Comparison of ENCODE assay signal across 21 mouse cellular contexts in genomic region chr17:5198252-5198651, GRCm38 (mm10).
A peak's percentile ranks its signal among the peaks of the same experiment; 100 is the strongest.
DNase-seq lines count a peak whose midpoint lies in the region; ATAC-seq and TF ChIP-seq lines count a peak whose summit lies in the region.
"Had no signal": no experiment of that assay in that cellular context is flagged by ENCODE, and none has a peak within 500 bp of the region (broad histone marks: within the 10 kb centered on the region; RNA-seq: fewer than 3 reads in every experiment).

No protein-coding gene starts in this region.

- no peak for ATAC-seq in heart, embryonic 16.5 days (replicated peaks; ENCODE audit: extremely low read depth, insufficient read depth, low FRiP score)
- ATAC-seq in intestine, embryonic 16.5 days = peak; percentile 43; the same call in 1 of the 2 replicates
- no peak for ATAC-seq in stomach, embryonic 14.5 days (ENCODE audit: insufficient number of reproducible peaks, insufficient read depth, low FRiP score, low read depth)
- ATAC-seq: forebrain, postnatal 0 days had no signal

- no peaks in the 10 kb centered on the region for H3K9me3 ChIP-seq in heart, embryonic 16.5 days (replicated peaks; ENCODE audit: control insufficient read depth, low read length)
- H3K9me3 ChIP-seq in intestine, embryonic 16.5 days (ENCODE audit: control insufficient read depth, low read length) = no peaks in the 10 kb centered on the region
- H3K9me3 ChIP-seq in stomach, embryonic 14.5 days (ENCODE audit: control insufficient read depth, low read depth, low read length) = no peaks in the 10 kb centered on the region
- H3K9me3 ChIP-seq: embryonic facial prominence, embryonic 10.5 days; neural tube, embryonic 15.5 days had no signal

- peak overlapping the region; percentile 14; the same call in 1 of the 2 replicates for H3K27ac ChIP-seq in heart, embryonic 16.5 days (ENCODE audit: low read length)
- no peak overlapping the region for H3K27ac ChIP-seq in liver, adult 2 months (replicated peaks; ENCODE audit: insufficient read depth, low read depth, low read length)
- H3K27ac ChIP-seq in intestine, embryonic 16.5 days (ENCODE audit: low read length) = peak overlapping the region; percentile 9; the same call in 1 of the 2 replicates
- peak overlapping the region; percentile 73 for H3K27ac ChIP-seq in stomach, embryonic 14.5 days (ENCODE audit: low read length)
- H3K27ac ChIP-seq: embryonic facial prominence, embryonic 10.5 days; heart, adult 2 months; kidney, postnatal 0 days; left cerebral cortex, adult 2 months; macrophage; neural tube, embryonic 15.5 days had no signal

- peaks cover 8% of the 10 kb centered on the region; the same call in 1 of the 2 replicates for H3K79me2 ChIP-seq in liver, adult 2 months (ENCODE audit: control insufficient read depth, insufficient read depth, low read length)

- H3K4me1 ChIP-seq in heart, embryonic 16.5 days (ENCODE audit: control insufficient read depth, insufficient read depth, low read length) = peaks cover 33% of the 10 kb centered on the region
- peaks cover 4% of the 10 kb centered on the region; the same call in 1 of the 2 replicates for H3K4me1 ChIP-seq in liver, adult 2 months (ENCODE audit: control insufficient read depth, insufficient read depth, low read length)
- H3K4me1 ChIP-seq in intestine, embryonic 16.5 days (ENCODE audit: control insufficient read depth, insufficient read depth, low read length) = peaks cover 32% of the 10 kb centered on the region
- peaks cover 24% of the 10 kb centered on the region for H3K4me1 ChIP-seq in stomach, embryonic 14.5 days (ENCODE audit: control insufficient read depth, insufficient read depth, low read length)

- no peak overlapping the region for H3K9ac ChIP-seq in heart, embryonic 16.5 days (ENCODE audit: low read length)
- no peak overlapping the region for H3K9ac ChIP-seq in liver, adult 2 months (ENCODE audit: low read depth, low read length)
- no peak overlapping the region for H3K9ac ChIP-seq in intestine, embryonic 16.5 days (ENCODE audit: low read depth, low read length)
- no peak overlapping the region for H3K9ac ChIP-seq in stomach, embryonic 14.5 days (replicated peaks; ENCODE audit: low read depth, low read length)
- H3K9ac ChIP-seq: forebrain, postnatal 0 days; neural tube, embryonic 15.5 days had no signal

- H3K4me3 ChIP-seq in heart, embryonic 16.5 days (ENCODE audit: low read length) = no peak overlapping the region
- no peak overlapping the region for H3K4me3 ChIP-seq in liver, adult 2 months (ENCODE audit: insufficient read depth, low read depth, low read length)
- no peak overlapping the region for H3K4me3 ChIP-seq in intestine, embryonic 16.5 days (ENCODE audit: low read length)
- H3K4me3 ChIP-seq in stomach, embryonic 14.5 days (ENCODE audit: low read depth, low read length) = no peak overlapping the region
- H3K4me3 ChIP-seq: embryonic facial prominence, embryonic 10.5 days; heart, adult 2 months; left cerebral cortex, adult 2 months; neural tube, embryonic 15.5 days had no signal

- TF ChIP-seq CTCF in liver, adult 2 months (IDR thresholded peaks at IDR 0.05; ENCODE audit: low read depth, low read length) = no peak

- H3K27me3 ChIP-seq in heart, embryonic 16.5 days (ENCODE audit: control insufficient read depth, insufficient read depth, low read length) = no peaks in the 10 kb centered on the region
- no peaks in the 10 kb centered on the region for H3K27me3 ChIP-seq in liver, adult 2 months (ENCODE audit: control insufficient read depth, insufficient read depth, low read length)
- no peaks in the 10 kb centered on the region for H3K27me3 ChIP-seq in intestine, embryonic 16.5 days (replicated peaks; ENCODE audit: control insufficient read depth, insufficient read depth, low read length)
- no peaks in the 10 kb centered on the region for H3K27me3 ChIP-seq in stomach, embryonic 14.5 days (ENCODE audit: control insufficient read depth, insufficient read depth, low read length)
- H3K27me3 ChIP-seq: neural tube, embryonic 15.5 days had no signal

- DNase-seq in heart, adult 8-10 months (ENCODE audit: low spot score) = no peak
- peak; percentile 50 for DNase-seq in liver, adult 2 months (ENCODE audit: extremely low read depth, low read depth, low spot score)
- DNase-seq in liver = no peak
- DNase-seq in frontal cortex, postnatal 25 days (ENCODE audit: low spot score in 2 of 2) = no peak
- DNase-seq: adrenal gland, postnatal 14 days; B cell, adult 2 months; forebrain, postnatal 0 days; gastrocnemius, postnatal 14 days; heart, adult 2 months; heart, postnatal 10 days; kidney, adult 11 months; thymus, postnatal 4 days had no signal

- no peak overlapping the region for H3K4me2 ChIP-seq in heart, embryonic 16.5 days (ENCODE audit: low read depth, low read length)
- H3K4me2 ChIP-seq in intestine, embryonic 16.5 days (ENCODE audit: low read depth, low read length) = no peak overlapping the region
- no peak overlapping the region for H3K4me2 ChIP-seq in stomach, embryonic 14.5 days (replicated peaks; ENCODE audit: low read depth, low read length)
- H3K4me2 ChIP-seq: midbrain, embryonic 11.5 days; neural tube, embryonic 15.5 days had no signal

- TF ChIP-seq POLR2A in liver, adult 2 months (IDR thresholded peaks at IDR 0.05; ENCODE audit: extremely low read depth, insufficient read depth, low read length) = no peak

- H3K36me3 ChIP-seq in heart, embryonic 16.5 days (ENCODE audit: control insufficient read depth, insufficient read depth) = no peaks in the 10 kb centered on the region; the same call in 1 of the 2 replicates
- H3K36me3 ChIP-seq in liver, adult 2 months (ENCODE audit: control insufficient read depth, insufficient read depth, low read length) = no peaks in the 10 kb centered on the region
- H3K36me3 ChIP-seq in intestine, embryonic 16.5 days (ENCODE audit: control insufficient read depth, insufficient read depth, low read length) = no peaks in the 10 kb centered on the region
- H3K36me3 ChIP-seq in stomach, embryonic 14.5 days (ENCODE audit: control insufficient read depth, insufficient read depth, low read length) = no peaks in the 10 kb centered on the region
- H3K36me3 ChIP-seq: embryonic facial prominence, embryonic 10.5 days; neural tube, embryonic 15.5 days had no signal

- 72% methylated on average over 6 of the region's 6 CpGs for WGBS in heart, embryonic 16.5 days
- WGBS in liver, adult 2 months = 35% methylated on average over 6 of the region's 6 CpGs
- 51% methylated on average over 6 of the region's 6 CpGs for WGBS in intestine, embryonic 16.5 days
- 56% methylated on average over 6 of the region's 6 CpGs for WGBS in stomach, embryonic 14.5 days
